In the genomic region with DNA sequence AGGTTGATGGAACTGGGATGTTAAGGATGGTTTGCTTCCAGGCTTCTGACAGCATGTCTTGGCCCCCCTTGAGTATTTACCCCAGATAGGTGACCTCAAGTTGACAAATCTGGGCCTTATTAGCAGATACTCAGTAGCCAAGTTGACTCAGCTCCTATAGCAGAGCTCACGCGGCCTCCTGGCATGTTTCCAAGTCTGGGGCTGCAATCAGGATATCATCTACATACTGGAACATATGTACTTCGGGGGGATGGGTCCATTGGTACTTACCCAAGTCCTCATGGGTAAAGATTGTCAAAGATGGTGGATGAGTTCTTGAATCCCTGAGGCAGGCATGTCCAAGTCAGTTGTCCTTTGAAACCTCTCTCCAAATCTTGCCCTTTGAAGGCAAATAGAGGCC, we compare ENCODE assay signal across 14 mouse cellular contexts.
DNase-seq lines count a peak whose midpoint lies in the region; ATAC-seq lines count a peak whose summit lies in the region.
"Had no signal": no experiment of that assay in that cellular context is flagged by ENCODE, and none has a peak within 500 bp of the region (broad histone marks: within the 10 kb centered on the region; RNA-seq: fewer than 3 reads in every experiment).

No protein-coding gene starts in this region.

- ATAC-seq in cerebellum, adult (ENCODE audit: insufficient number of reproducible peaks, low FRiP score, low TSS enrichment), result no peak
- ATAC-seq: midbrain, embryonic 15.5 days had no signal

- DNase-seq in cerebellum, postnatal 10 days, result peak; percentile 39 to 57
- peak; percentile 13 for DNase-seq in kidney, postnatal 10 days
- no peak for DNase-seq in kidney, postnatal 36 days
- peak; percentile 31 for DNase-seq in 416B (ENCODE audit: low read depth)
- DNase-seq in R1 (ENCODE audit: low read depth, low spot score), result peak; percentile 25
- DNase-seq in layer of hippocampus, adult 18-20 months (ENCODE audit: low spot score in 2 of 2), result no peak
- DNase-seq: adrenal gland, postnatal 14 days; kidney, adult 8-10 months; layer of hippocampus, adult 9-11 months; lung, adult 18-20 months; right cerebral cortex, postnatal 25 days; thymus, adult 2 months had no signal

Comparison
In these comparisons a context has a peak if more than half of its experiments do, and no peak if none do; other contexts are left out.
1. DNase-seq: peak in cerebellum, postnatal 10 days (2 of 2), kidney, postnatal 10 days (single experiment), 416B (single experiment) and R1 (single experiment); none in kidney, postnatal 36 days (0 of 2) and layer of hippocampus, adult 18-20 months (0 of 2).